Mouse (Mus musculus) megakaryocyte, adult 5-6 weeks (primary cell): ENCODE data around the gene Slc6a11. TPM values are rescaled to one million over a fixed set of nuclear protein-coding genes. Genes with fewer than 3 reads are reported as not detected.
A peak's percentile ranks its signal among the peaks of the same experiment; 100 is the strongest.

Experiments used
- ATAC-seq: 2 replicates; pipeline ENCODE4 v1.8.0; 2016; ENCODE audit warnings: mild to moderate bottlenecking, inconsistent platforms; ENCODE audit not compliant: poor library complexity, severe bottlenecking
- total RNA-seq, 2 experiments: library from RNA; stranded (forward) in 1 of 2; stranded (reverse) in 1 of 2; fragments of 153-499, 151-499 nt in 1 of 2; fragments of 221-1000, 200-1000 nt in 1 of 2; gene quantifications; 2 replicates each; pipeline versions ENCODE4 v1.2.3 to v1.2.4; 2015 to 2017

Gene Slc6a11
- total RNA-seq, 2 experiments from 2014 or later, result not detected

GRCm38 (mm10) chr6:114174398-114175140 lies 43.5 kb downstream of the Slc6a11 start:
- ATAC-seq, result no peak

- ATAC-seq, result no peak
Measured at GRCm38 (mm10) chr6:114178141-114178540, 47.1 kb downstream of the Slc6a11 start.

- no peak for ATAC-seq
Measured at GRCm38 (mm10) chr6:114182366-114183179, 51.5 kb downstream of the Slc6a11 start.

DNA sequence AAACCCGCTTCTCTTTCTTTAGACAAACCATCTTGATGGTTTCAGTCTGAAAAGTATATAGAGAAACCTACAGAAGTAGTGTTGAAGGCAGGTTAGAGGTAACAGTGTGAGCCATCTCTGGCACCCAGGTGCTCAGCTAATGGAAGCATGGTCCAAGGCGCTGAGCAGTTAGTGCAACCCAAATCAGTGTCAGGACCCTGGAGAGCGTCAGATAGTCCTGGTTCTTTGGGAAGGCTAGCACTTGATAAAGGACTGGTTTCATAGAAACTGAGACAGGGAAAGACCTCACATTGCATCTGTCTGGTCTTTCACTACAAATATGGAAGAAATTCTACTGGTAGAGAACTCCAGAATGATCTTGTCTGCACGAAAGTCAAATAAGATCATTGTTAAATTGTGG lies 56.1 kb downstream of the Slc6a11 start:
- ATAC-seq, result no peak

GRCm38 (mm10) chr6:114188869-114189268 lies 57.8 kb downstream of the Slc6a11 start:
- no peak for ATAC-seq

GRCm38 (mm10) chr6:114195998-114196397 lies 65.0 kb downstream of the Slc6a11 start:
- ATAC-seq, result no peak

DNA sequence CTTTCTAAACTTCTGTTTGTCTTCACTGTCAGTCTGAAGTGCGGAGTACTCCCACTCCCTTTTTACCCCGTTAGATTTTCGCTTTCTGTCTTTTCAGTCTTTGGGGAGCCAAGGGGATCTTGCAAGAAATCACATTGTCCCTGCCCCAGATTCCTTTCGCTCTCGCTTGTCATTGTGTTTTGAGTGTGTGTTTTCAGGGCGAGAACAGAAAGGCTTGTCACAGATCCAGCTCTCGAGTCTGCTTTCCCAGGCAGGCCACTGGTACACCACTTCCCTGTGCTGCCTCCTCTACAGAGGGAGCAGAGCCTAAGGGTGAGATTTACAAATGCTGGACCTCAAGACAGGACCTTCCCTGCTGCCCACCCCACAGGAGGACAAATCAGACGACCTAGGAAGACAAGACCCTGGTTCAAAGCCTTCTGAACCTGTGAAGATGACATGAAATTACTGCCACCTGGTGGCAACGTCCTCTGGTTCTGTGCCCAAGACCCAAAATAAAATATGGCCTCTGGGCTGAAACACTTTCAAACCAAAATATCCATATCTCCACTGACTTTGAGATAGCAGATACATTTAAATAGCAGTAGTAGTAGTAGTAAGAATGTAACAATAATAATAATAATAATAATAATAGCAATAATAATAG lies 68.3 kb downstream of the Slc6a11 start:
- no peak for ATAC-seq

DNA sequence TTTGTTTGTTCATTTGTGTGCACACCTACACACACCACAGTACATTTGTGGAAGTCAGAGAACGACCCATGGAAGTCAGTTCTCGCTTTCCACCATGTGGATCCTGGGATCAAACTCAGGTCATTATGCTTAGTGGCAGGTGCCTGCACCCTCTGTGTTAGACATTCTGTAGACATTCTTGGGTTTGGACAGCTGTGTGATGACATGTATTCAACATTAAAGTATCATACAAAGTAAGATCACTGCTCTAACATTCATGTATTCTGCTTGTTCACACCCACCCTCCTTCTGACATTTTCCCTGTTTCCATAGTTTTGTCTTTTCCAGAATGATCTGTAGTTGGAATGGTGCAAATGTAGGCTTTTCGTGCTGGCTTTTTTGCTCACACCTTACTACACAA lies 73.5 kb downstream of the Slc6a11 start:
- ATAC-seq, result no peak

GRCm38 (mm10) chr6:114208296-114208695 lies 77.3 kb downstream of the Slc6a11 start:
- ATAC-seq, result no peak

- ATAC-seq, result no peak
Measured at GRCm38 (mm10) chr6:114214393-114214792, 83.4 kb downstream of the Slc6a11 start.

- no peak for ATAC-seq
Measured at GRCm38 (mm10) chr6:114216741-114217414, 85.8 kb downstream of the Slc6a11 start.

- ATAC-seq, result no peak
Measured at GRCm38 (mm10) chr6:114224399-114224798, 93.4 kb downstream of the Slc6a11 start.

- no peak for ATAC-seq
Measured at GRCm38 (mm10) chr6:114227378-114227777, 96.3 kb downstream of the Slc6a11 start.

DNA sequence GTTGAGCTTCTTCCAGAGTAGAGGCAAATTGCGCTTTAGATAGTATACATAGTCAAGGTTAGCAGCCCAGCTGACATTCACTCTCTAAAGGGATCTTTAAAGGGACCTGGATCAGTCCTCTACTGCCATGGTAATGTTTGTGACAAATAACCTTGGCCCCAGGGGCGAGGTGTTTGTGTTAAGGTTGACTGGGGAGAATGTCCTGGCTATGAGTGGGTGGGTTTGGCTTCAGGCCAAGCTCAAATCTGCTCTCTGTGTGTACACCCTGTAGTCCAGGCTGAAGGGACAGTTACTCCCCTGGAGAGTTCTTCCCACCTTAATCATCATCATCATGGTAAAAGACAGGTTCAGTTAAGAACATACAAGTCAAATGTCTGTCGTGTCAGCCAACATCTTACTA lies 97.2 kb downstream of the Slc6a11 start:
- no peak for ATAC-seq

- no peak for ATAC-seq
Measured at GRCm38 (mm10) chr6:114238892-114239644, 108.0 kb downstream of the Slc6a11 start.

- ATAC-seq, result no peak
Measured at GRCm38 (mm10) chr6:114245665-114246064, 114.6 kb downstream of the Slc6a11 start.

- peak; percentile 67 for ATAC-seq
Measured at GRCm38 (mm10) chr6:114250311-114250710, 119.3 kb downstream of the Slc6a11 start.

DNA sequence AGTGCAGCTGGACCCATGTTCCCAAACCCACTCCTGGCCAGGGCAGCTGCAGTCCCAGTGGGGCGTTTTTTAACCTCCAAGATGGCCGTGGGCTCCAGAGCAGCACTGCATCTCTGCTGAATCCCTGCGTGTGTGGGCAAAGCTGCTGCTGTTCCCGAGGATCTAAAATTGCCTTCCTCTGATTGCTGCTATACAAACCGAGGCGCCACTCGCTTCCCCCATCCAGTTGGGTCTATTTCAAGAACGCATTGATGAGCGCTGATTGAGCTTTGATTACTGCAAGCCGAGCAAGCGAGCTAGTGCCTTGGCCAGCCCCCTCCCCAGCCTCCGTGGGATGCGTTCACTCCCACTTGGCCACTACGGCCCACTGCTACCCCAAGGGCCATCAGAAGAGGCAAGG lies 123.9 kb downstream of the Slc6a11 start:
- ATAC-seq, result no peak

DNA sequence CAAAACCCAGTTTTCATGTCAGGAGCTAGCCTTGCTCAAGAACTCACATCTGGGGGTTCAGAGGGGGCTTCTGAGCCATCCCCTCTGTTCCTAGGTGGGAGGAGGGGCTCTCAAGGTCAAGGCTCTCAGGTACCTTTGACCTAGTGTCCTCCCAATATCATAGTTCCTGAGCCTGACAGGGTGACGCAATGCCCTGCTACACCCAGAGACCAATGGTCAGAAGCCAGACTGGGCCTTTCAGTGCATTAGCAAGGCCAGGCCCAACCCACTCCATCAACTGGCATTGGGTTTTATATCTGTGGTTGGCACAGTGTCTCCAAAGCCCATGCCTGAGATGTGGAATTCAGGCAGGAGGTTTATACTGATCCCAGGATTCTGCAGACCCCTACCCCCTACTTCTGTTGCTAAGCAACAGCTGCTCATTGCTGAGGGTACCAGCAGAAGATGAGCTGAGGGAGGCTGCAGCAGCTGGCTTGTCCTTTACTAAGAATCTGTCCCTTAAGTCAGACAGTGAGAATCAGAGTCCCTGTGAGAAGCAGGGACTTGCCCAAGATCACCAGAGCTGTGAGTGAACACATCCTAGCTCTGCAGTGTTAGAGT lies 126.8 kb downstream of the Slc6a11 start:
- no peak for ATAC-seq

- ATAC-seq, result no peak
Measured at GRCm38 (mm10) chr6:114258661-114259193, 127.7 kb downstream of the Slc6a11 start.
